In the genomic region with DNA sequence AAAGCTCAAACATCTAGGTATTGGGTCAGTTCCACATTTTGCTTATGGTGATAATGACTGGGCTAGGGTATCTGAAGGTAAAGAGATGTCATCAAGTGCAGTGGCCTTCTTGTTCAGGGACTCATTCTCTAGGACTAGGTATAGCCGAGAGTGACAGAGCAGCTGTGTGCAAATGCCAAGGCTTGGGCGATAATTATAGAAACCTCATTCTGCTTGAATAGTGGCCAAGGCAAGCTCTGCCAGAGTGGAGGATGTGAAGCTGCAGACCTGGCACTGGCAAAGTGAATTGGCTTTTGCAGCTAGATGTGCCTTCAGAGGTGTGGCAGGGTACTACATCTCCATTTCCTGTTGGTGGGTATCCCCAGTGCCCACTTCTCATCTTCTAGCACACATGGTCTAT, we compare ENCODE assay signal across 13 mouse cellular contexts.
DNase-seq lines count a peak whose midpoint lies in the region; ATAC-seq lines count a peak whose summit lies in the region.
"Had no signal": no experiment of that assay in that cellular context is flagged by ENCODE, and none has a peak within 500 bp of the region (broad histone marks: within the 10 kb centered on the region; RNA-seq: fewer than 3 reads in every experiment).

No protein-coding gene starts in this region.

- intact Hi-C loops in left cerebral cortex, postnatal 14 days (cut with DNase I), result no loop called here

- WGBS in hindbrain, embryonic 12.5 days, result 84% methylated on average over 2 of the region's 2 CpGs

- no peaks in the 10 kb centered on the region for H3K9me3 ChIP-seq in hindbrain, embryonic 12.5 days (replicated peaks)
- H3K9me3 ChIP-seq: embryonic facial prominence, embryonic 15.5 days; neural tube, embryonic 12.5 days had no signal

- no peak overlapping the region for H3K4me3 ChIP-seq in hindbrain, embryonic 12.5 days
- H3K4me3 ChIP-seq: embryonic facial prominence, embryonic 15.5 days; neural tube, embryonic 12.5 days had no signal

- H3K9ac ChIP-seq in hindbrain, embryonic 12.5 days, result no peak overlapping the region
- H3K9ac ChIP-seq: embryonic facial prominence, embryonic 15.5 days; neural tube, embryonic 12.5 days had no signal

- no peak overlapping the region for H3K27ac ChIP-seq in hindbrain, embryonic 12.5 days
- H3K27ac ChIP-seq: embryonic facial prominence, embryonic 15.5 days; neural tube, embryonic 12.5 days had no signal

- peak; percentile 93 for ATAC-seq in frontal cortex, adult (ENCODE audit: low TSS enrichment)
- no peak for ATAC-seq in hindbrain, embryonic 12.5 days (ENCODE audit: low FRiP score)
- ATAC-seq: Patski had no signal

- H3K4me1 ChIP-seq in hindbrain, embryonic 12.5 days, result no peaks in the 10 kb centered on the region
- H3K4me1 ChIP-seq: embryonic facial prominence, embryonic 15.5 days; neural tube, embryonic 12.5 days had no signal

- no peak overlapping the region for H3K4me2 ChIP-seq in hindbrain, embryonic 12.5 days (replicated peaks)
- H3K4me2 ChIP-seq: embryonic facial prominence, embryonic 15.5 days; neural tube, embryonic 12.5 days had no signal

- H3K27me3 ChIP-seq in hindbrain, embryonic 12.5 days, result no peaks in the 10 kb centered on the region
- H3K27me3 ChIP-seq: embryonic facial prominence, embryonic 15.5 days; neural tube, embryonic 12.5 days; Patski had no signal

- no peaks in the 10 kb centered on the region for H3K36me3 ChIP-seq in hindbrain, embryonic 12.5 days
- H3K36me3 ChIP-seq: embryonic facial prominence, embryonic 15.5 days; neural tube, embryonic 12.5 days had no signal

- DNase-seq in frontal cortex, postnatal 25 days (ENCODE audit: low spot score in 2 of 2), result no peak
- DNase-seq in cerebellum, adult 11 months, result peak; percentile 27
- DNase-seq in gastrocnemius, postnatal 10 days, result peak; percentile 8
- peak; percentile 8 to 26 for DNase-seq in left cerebral cortex, postnatal 14 days (ENCODE audit: low spot score in 2 of 2)
- DNase-seq in lung, postnatal 25 days (ENCODE audit: low spot score), result no peak
- no peak for DNase-seq in thymus, postnatal 4 days
- DNase-seq: B cell, adult 2 months; kidney, adult 11 months had no signal

Comparison
In these comparisons a context has a peak if more than half of its experiments do, and no peak if none do; other contexts are left out.
1. DNase-seq: peak in cerebellum, adult 11 months (single experiment), gastrocnemius, postnatal 10 days (single experiment) and left cerebral cortex, postnatal 14 days (2 of 2); none in frontal cortex, postnatal 25 days (0 of 2), lung, postnatal 25 days (single experiment) and thymus, postnatal 4 days (single experiment).